Mouse (Mus musculus): ENCODE data around the gene Phactr4.

GRCm38 (mm10) chr4:132328391-132328982 is 93.8 kb downstream of the Phactr4 start:
- TF ChIP-seq POLR2A (IDR thresholded peaks at IDR 0.05; ENCODE audit: control insufficient read depth in 1 of 2, insufficient read depth in 1 of 2, low read depth in 1 of 2, low read length in 2 of 2, poor library complexity in 1 of 2) (no peak), POLR2AphosphoS5 (IDR thresholded peaks at IDR 0.05; ENCODE audit: borderline replicate concordance, low read depth, low read length) (no peak), CTCF (IDR thresholded peaks at IDR 0.05 in 2 of 3, conservative IDR thresholded peaks at IDR 0.05 in 1 of 3; ENCODE audit: control insufficient read depth in 1 of 3, insufficient read depth in 1 of 3, low read depth in 2 of 3, low read length in 3 of 3, poor library complexity in 1 of 3, severe bottlenecking in 1 of 3) (no peak), ZMIZ1 (IDR thresholded peaks at IDR 0.05; ENCODE audit: low read depth, low read length) (no peak), GATA1 (IDR thresholded peaks at IDR 0.05; ENCODE audit: low read depth, low read length) (no peak), CHD1 (IDR thresholded peaks at IDR 0.05; ENCODE audit: low read depth, low read length) (no peak), NELFE (IDR thresholded peaks at IDR 0.05; ENCODE audit: low read depth, low read length) (no peak), SIN3A (IDR thresholded peaks at IDR 0.05; ENCODE audit: low read length) (no peak; the same call in 1 of the 2 replicates), HCFC1 (IDR thresholded peaks at IDR 0.05; ENCODE audit: low read depth, low read length) (no peak), KAT2A (conservative IDR thresholded peaks at IDR 0.05; ENCODE audit: low read depth, low read length) (no peak), ZC3H11A (IDR thresholded peaks at IDR 0.05; ENCODE audit: low read depth, low read length) (no peak), UBTF (IDR thresholded peaks at IDR 0.05; ENCODE audit: borderline replicate concordance, insufficient read depth, low read depth, low read length) (no peak), TAL1 (IDR thresholded peaks at IDR 0.05; ENCODE audit: low read length) (no peak), JUND (IDR thresholded peaks at IDR 0.05; ENCODE audit: low read depth, low read length) (no peak)
